Mouse (Mus musculus): ENCODE measurements around the gene Prdx4.
"Not testable (repeated sequence)": the region's sequence is repeated elsewhere in the genome, so short reads cannot be mapped to it uniquely, and the experiment has no call there.

The Prdx4 gene

GRCm38 (mm10) chrX:155340654-155341053 is at the start of gene Prdx4:
Prdx4 (minus strand) TSS chrX:155340754.
- no peak for DNase-seq

DNA sequence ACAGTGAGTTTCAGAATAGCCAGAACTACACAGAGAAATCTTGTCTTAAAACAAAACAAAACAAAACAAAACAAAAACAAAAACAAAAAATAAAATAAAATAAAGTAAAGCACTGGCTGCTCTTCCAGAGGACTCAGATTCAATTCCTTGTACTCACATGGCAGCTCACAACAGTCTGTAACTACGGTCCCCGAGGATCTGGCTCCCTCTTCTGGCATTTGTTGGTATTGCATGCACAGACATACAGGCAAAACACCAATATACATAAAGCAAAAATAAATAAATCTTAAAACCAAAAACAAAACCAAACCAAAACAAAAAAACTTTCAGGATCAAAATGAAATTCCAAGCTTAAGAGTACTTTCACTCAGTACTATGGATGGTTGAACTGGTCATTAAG is 36.0 kb upstream of the Prdx4 start:
- peak; percentile 31 to 63 for DNase-seq

DNA sequence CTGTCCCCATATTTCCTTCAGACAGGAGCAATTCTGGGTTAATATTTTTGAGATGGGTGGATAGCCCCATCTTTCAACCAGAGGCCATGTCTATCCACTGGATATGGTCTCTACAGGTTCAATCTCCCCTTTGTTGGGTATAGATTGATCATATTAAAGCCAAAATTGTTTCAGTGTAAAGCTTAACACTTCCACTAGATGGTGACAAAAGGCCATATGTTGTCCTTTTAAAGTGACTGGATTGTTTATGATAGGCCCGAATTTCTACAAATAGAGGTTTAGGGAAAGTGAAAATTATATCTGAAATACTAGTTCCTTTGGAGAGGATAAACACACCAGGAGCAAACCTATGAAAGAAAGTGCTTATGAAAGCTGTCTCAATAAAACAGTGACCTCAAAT is 34.9 kb upstream of the Prdx4 start:
- DNase-seq: no peak

GRCm38 (mm10) chrX:155370110-155370509 is 29.6 kb upstream of the Prdx4 start:
- not testable (repeated sequence) for DNase-seq

DNA sequence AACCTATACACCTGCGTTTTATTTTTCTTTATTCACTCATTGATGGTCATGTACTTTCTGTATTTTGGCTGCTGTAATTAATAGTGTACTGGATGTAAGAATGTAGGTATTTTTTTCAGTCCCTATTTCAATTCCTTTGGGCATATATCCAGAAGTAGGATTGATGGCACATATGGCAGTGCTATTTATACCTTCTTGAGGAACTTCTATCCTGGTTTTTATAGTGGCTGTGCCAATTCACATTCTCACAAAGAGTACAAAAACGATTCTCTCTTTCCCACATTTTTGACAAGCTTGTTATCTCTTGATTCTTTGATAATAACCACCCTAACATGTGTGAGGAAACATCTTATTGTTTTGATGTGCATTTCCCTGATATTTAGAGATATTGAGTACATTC is 24.5 kb upstream of the Prdx4 start:
- DNase-seq: no peak

- DNase-seq: no peak
These were observed 5.7 kb upstream of the Prdx4 start for GRCm38 (mm10) chrX:155346249-155346648.

DNA sequence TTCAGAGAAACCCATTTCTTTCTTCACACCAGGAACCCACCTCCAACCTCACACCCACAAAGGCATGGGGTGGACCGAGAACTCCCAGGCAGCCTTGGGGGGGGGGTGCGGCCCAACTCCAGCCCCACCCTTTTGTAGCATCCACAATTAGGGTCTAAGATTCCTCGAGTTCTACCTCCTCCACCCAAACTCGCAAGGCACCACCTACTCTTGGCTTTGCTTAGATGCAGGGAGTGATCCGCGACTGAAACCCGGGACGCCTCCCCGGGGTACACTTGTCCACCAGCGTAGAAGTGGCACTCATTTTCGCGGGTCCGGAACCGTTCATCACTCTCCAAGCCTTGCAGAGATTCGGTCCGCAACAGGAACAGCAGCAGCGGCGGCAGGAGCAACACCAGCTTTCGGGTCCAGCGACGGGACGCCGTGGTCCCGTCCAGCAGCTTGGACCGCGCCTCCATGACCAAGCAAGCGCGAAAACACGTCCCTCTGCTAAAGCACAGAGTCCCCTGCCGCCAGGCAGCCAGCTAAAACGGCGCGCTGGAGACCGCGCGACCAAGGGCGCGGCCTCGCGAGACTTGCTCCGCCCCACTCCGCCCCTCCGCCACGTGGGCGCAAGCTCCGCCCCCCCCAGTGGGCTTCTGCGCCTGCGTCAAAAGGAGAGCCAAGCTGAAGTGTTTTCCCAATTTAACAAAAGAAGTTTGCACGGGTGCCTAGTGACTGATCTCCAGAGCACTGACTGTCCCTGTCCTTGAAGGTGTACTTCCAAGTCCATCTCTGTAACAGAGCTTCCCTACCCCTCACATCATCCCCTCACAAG is 2.4 kb downstream of the Prdx4 start:
- DNase-seq: peak; percentile 79 to 85

DNA sequence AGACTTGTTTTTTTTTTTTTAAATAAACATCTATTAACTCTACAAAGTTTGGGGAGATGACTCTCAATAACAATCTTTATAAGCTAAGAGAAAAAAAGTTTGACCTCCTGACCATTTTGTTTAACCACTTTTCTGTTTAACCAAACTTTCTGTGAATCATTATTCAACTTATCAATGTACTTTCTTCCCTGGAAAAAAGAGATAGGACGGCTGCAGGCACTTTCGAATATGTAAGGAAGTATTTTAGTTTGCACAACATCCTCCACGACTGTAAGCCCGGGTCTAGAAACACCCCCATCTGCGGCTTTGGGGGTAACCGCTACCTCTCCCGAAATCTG is 3.0 kb downstream of the Prdx4 start:
- no peak for DNase-seq

DNA sequence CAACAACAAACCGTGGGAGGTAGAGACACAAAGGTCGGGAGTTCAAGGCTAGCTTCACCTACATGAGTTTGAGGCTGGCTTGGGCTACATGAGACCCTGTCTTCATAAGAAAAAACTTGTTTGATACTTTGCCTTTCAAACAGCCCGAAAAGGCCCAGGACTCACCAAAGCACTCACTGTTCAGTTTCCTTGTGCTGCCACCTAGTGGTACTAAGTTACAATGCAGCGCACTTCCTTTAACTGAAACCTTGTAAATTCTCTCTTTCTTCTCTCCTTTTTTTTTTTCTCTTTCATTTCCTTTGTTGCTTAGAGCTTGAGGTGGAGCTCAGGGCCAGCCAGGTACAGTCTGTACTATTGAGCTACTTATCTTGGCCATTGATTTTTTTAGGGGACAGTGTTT is 22.5 kb downstream of the Prdx4 start:
- peak in 1 of 2 experiments; percentile 54 for DNase-seq

GRCm38 (mm10) chrX:155306390-155306789 is 34.2 kb downstream of the Prdx4 start:
- peak in 1 of 2 experiments; percentile 2 for DNase-seq

DNA sequence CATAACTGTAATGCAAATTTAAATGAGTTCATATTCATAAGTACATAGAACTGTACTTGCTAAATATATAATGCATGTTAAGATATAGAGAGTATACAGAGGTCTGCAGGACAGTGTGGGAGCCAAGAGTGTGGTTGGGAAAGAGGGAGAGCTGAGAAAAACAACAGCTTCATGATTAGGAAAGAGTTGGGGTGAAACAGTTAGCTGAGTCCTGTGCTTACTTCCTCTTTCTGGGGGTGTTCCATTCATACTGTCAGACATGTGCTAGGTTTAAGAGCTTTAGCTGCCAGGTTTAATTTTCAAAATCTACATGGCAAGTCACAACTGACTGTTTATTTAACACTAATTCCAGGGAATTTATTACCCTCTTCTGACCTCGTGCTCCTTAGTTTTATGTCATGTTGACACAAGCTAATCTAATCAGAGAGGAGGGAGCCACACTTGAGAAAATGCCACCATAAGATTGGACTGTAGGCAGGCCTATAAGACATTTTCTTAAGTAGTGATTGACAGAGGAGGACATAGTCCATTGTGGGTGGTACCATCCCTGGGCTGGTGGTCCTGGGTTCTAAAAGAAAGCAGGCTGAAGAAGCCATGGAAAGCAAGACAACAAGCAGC is 60.0 kb downstream of the Prdx4 start:
- no peak for DNase-seq

DNA sequence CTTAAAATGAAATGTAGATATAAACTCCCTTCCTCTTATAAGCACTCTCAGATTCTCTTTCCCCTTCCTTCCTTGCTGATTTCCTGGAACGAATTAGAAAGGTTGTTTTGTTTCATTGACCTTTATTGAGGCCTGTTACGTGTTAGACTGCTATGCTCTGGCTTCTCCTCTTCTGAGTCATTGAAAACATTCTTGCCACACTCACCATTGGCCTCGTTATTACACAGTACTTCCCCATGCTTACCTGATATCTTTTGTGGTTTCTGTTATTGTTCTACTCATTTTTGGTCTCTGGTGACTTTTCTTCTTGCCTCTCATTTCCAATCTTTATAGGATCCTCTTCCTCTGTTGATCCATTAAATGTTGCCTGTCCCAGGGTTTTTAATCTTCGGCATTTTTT is 62.1 kb downstream of the Prdx4 start:
- DNase-seq: no peak

All from kidney, postnatal 25 days (tissue).